Mouse (Mus musculus) cerebellum, adult 2 months (tissue): Measurements from ENCODE around the gene Rmnd5a. TPM values are rescaled to one million over a fixed set of nuclear protein-coding genes. Genes with fewer than 3 reads are reported as not detected.

Experiments
- DNase-seq, 2 experiments: peaks; one replicate each; pipeline ENCODE4 v3.0.0; 2021
- H3K27ac ChIP-seq: fragments of 200-500 bp; 2 replicates; pipeline ENCODE4 v1.5.1; 2012; ENCODE audit warnings: low read length, control low read depth, inconsistent platforms; ENCODE audit not compliant: insufficient read depth
- H3K27me3 ChIP-seq: fragments of 200-500 bp; 2 replicates; pipeline ENCODE4 v1.6.1; 2012; ENCODE audit warnings: inconsistent platforms, mild to moderate bottlenecking, low read length, moderate library complexity; ENCODE audit not compliant: control insufficient read depth, insufficient read depth
- H3K4me1 ChIP-seq: fragments of 200-500 bp; 2 replicates; pipeline ENCODE4 v1.6.1; 2011; ENCODE audit warnings: low read length; ENCODE audit not compliant: control insufficient read depth, insufficient read depth
- H3K4me3 ChIP-seq: fragments of 200-500 bp; replicated peaks from 2 replicates; pipeline ENCODE3; 2011; ENCODE audit warnings: mild to moderate bottlenecking, low read depth, low read length, control low read depth; ENCODE audit not compliant: insufficient read depth
- CTCF ChIP-seq: fragments of 200-500 bp; IDR thresholded peaks from 2 replicates; pipeline ENCODE4 v1.5.1; 2011; ENCODE audit warnings: low read depth, mild to moderate bottlenecking, control low read depth, low read length, moderate library complexity, borderline replicate concordance; ENCODE audit not compliant: insufficient read depth
- POLR2A ChIP-seq: fragments of 200-500 bp; IDR thresholded peaks from 2 replicates; pipeline ENCODE4 v1.6.1; 2011; ENCODE audit warnings: low read length, control low read depth, borderline replicate concordance; ENCODE audit not compliant: insufficient read depth
- WGBS: fragments of 180-500 bp; shearing (Covaris S2); methylation state at CpG from one replicate; pipeline ENCODE4 v1.1.7; 2018; 5-methylcytosine and 5-hydroxymethylcytosine counted together
- polyA plus RNA-seq: library from polyadenylated mRNA; depleted of rRNA; stranded (reverse); fragments of >200 nt; gene quantifications from 2 replicates; pipeline ENCODE4 v1.2.3, GENCODE M21; 2012

Rmnd5a gene
- polyA plus RNA-seq, 1 experiment, result 110 TPM

DNA sequence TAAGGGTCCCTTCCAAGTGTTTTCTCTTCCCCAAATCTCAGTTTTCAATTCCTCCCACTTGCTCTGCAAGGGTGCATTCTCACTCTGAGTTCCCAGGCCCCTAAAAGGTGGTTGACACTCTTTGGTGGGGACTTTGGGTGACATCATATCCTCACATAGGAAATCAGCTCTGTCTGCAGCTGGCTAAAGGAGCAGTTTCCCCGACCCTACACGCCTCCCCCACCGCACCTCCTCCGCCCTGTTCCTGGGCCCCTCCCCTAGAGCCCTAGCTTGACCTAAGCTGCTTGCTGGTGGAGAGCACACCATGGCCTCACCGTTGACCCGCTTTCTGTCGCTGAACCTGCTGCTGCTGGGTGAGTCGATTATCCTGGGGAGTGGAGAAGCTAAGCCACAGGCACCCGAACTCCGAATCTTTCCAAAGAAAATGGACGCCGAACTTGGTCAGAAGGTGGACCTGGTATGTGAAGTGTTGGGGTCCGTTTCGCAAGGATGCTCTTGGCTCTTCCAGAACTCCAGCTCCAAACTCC lies 67.1 kb downstream of the Rmnd5a start, which contains the start of gene Cd8a:
Cd8a (plus strand) TSS at position 179 of the 527 bp plus-strand sequence.
- DNase-seq, result no peak
- no peaks in the 10 kb centered on the region for H3K27me3 ChIP-seq
- TF ChIP-seq CTCF (no peak), POLR2A (no peak)
- H3K4me3 ChIP-seq, result no peak within 1 kb of the TSS
- WGBS, result 80% methylated on average over 14 of the region's 14 CpGs
- no peaks in the 10 kb centered on the region for H3K4me1 ChIP-seq
- H3K27ac ChIP-seq, result no peak within 1 kb of the TSS

DNA sequence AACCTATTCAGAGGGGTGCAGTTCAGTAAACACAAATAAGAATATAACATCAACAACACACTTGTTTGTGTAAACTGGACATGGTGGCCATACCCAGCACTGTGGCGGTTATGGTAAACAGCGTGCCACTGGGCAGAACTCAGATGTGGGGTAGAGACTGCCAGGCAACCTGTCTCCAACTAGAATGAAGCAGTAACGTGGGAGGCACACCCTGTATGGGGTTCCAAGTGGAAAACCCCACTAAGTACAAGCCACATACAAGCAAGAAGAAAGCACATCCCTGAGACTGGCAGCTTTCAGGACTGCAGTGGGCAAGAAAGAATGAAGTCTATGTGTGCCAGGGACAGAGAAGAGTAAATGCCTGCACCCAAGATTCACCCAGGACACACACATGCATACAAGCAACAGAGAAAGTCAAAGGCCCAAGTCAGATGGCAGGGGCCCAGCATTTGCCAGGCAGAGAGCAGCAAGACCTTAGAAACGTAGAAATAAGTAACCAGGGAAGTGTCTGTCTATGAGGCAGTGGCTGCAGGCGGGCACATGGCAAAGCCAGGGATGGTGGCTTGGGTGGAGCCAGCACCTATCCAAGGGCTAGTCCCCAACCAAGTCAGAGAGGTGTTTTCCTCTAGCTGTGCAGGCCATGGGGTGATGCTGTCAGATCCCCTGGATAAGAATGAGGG lies 68.3 kb downstream of the Rmnd5a start:
- Histone ChIP-seq H3K27me3 (no peaks in the 10 kb centered on the region), H3K4me3 (no peak overlapping the region), H3K4me1 (no peaks in the 10 kb centered on the region), H3K27ac (no peak overlapping the region)
- 81% methylated on average over 5 of the region's 5 CpGs for WGBS
- DNase-seq, result no peak
- TF ChIP-seq CTCF (no peak), POLR2A (no peak)

DNA sequence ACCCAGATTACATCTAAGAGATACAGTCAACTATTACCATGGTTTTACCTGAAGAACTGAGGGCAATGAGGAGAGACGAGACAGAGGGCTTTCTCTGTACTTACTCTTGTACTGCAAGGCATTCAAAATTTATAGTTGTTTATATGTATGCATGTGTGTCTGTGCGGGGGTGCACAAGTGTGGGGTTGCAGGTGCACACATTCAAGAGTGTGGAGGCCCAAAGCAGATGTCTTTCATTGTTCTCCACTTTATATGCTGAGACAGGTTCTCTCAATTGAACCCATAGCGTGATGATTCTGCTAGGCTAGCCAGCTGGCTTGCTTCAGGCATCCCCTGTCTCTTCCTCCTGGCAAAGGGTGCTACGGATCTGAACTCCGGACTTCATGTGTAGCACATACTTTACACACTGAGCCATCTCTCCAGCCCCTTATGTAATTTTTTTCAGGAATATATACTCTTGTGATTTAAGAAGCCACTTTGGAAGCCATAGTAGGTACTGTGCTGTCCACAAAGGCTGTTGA lies 69.3 kb downstream of the Rmnd5a start:
- TF ChIP-seq CTCF (no peak), POLR2A (no peak)
- Histone ChIP-seq H3K4me3 (no peak overlapping the region), H3K27ac (no peak overlapping the region), H3K27me3 (no peaks in the 10 kb centered on the region), H3K4me1 (no peaks in the 10 kb centered on the region)
- no peak for DNase-seq
- 75% methylated on average over 5 of the region's 5 CpGs for WGBS

- Histone ChIP-seq H3K27ac (no peak overlapping the region), H3K4me3 (no peak overlapping the region), H3K4me1 (no peaks in the 10 kb centered on the region), H3K27me3 (no peaks in the 10 kb centered on the region)
- TF ChIP-seq CTCF (no peak), POLR2A (no peak)
- 90% methylated on average over 6 of the region's 6 CpGs for WGBS
- no peak for DNase-seq
Observed at GRCm38 (mm10) chr6:71369416-71369815, 71.0 kb downstream of the Rmnd5a start.

DNA sequence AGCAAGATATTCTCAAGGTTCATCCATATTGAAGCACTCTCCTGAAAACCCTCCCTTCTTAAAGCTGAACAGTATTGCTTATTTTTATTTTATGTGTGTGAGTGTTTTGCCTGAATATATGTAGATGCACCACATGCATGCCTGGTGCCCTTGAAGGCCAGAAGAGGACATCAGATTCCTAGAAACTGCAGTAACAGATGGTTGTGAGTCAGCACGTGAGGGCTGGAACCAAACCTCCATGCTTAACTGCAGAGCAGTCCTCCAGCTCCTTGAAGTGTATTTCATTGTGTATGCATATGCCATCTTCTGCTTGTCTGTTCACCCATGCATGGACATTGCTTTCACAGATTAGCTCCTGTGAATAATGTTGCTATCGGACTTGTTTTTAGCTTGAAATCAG lies 76.4 kb downstream of the Rmnd5a start:
- no peak for DNase-seq
- no peak for TF ChIP-seq POLR2A
- no peak for TF ChIP-seq CTCF
- no peaks in the 10 kb centered on the region for H3K4me1 ChIP-seq
- H3K4me3 ChIP-seq, result no peak overlapping the region
- 39% methylated on average over 2 of the region's 2 CpGs for WGBS
- no peaks in the 10 kb centered on the region for H3K27me3 ChIP-seq
- H3K27ac ChIP-seq, result no peak overlapping the region

DNA sequence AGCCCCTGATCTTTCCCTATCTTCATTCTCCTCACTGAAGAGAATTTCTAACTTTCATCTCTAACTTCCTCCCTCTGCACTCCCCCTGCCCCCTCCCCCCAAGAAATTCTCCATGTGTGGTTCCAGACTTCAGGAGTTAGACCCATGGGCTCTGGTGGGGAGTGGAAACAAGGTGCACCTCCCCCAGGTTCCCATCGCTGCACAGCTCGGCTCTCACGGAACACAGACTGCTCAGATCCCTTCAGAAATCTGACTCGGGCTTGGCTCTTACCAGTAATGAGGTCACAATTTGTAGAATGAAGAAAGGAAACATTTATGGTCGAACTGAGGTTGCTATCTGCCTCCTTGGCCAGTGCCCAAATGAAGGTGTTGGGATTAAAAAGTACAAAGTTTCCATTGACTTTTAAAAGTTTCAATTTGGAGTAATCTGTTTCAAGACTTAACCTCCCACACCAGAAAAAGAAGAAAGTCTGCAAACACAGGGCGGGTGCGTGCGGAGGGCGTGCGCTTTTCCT lies 79.2 kb downstream of the Rmnd5a start:
- Histone ChIP-seq H3K4me1 (no peaks in the 10 kb centered on the region), H3K27me3 (no peaks in the 10 kb centered on the region), H3K27ac (no peak overlapping the region), H3K4me3 (no peak overlapping the region)
- TF ChIP-seq CTCF (no peak), POLR2A (no peak)
- WGBS, result 86% methylated on average over 10 of the region's 10 CpGs
- DNase-seq, result no peak

DNA sequence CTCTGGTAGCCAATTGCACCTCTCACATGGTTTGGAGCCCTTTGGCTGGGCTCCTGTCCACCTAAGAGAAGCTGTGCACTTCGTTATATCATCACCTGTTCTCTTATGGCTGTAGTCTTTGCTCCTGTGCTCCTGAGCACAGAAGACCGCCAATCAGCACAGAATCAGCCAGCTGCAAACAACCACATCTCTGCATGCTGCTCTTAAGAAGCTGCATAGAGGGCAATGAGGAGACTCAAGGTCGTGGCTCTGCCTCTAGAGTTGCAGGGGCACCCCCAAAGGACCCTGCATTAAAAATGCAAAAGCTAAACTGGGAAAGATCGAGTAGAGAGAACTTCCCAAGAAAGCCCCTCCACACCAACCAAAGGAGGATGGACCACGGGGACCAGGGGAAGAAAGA lies 79.7 kb downstream of the Rmnd5a start:
- no peak for TF ChIP-seq CTCF
- no peak for TF ChIP-seq POLR2A
- WGBS, result 69% methylated on average over 5 of the region's 5 CpGs

GRCm38 (mm10) chr6:71360221-71360620 lies 80.2 kb downstream of the Rmnd5a start:
- no peak for DNase-seq
- Histone ChIP-seq H3K27ac (no peak overlapping the region), H3K4me3 (no peak overlapping the region), H3K27me3 (no peaks in the 10 kb centered on the region), H3K4me1 (no peaks in the 10 kb centered on the region)
- TF ChIP-seq POLR2A, result no peak
- 81% methylated on average over 4 of the region's 4 CpGs for WGBS

More for the DNA sequence above, 79.7 kb downstream of the Rmnd5a start:
- Histone ChIP-seq H3K4me1 (no peaks in the 10 kb centered on the region), H3K27ac (no peak overlapping the region), H3K4me3 (no peak overlapping the region), H3K27me3 (no peaks in the 10 kb centered on the region)
- no peak for DNase-seq
